Mouse (Mus musculus) kidney, adult 2 months (tissue): Measurements from ENCODE around the gene Aadacl3.

Source experiments
- CTCF ChIP-seq: fragments of 200-500 bp; conservative IDR thresholded peaks from 2 replicates; pipeline ENCODE4 v1.5.1; 2011; ENCODE audit warnings: low read depth, mild to moderate bottlenecking, control low read depth, low read length, moderate library complexity, mixed read lengths; ENCODE audit not compliant: insufficient read depth, insufficient read length
- POLR2A ChIP-seq: fragments of 200-500 bp; IDR thresholded peaks from one replicate; pipeline ENCODE4 v1.6.1; 2011; ENCODE audit warnings: low read depth, low read length, control low read depth

DNA sequence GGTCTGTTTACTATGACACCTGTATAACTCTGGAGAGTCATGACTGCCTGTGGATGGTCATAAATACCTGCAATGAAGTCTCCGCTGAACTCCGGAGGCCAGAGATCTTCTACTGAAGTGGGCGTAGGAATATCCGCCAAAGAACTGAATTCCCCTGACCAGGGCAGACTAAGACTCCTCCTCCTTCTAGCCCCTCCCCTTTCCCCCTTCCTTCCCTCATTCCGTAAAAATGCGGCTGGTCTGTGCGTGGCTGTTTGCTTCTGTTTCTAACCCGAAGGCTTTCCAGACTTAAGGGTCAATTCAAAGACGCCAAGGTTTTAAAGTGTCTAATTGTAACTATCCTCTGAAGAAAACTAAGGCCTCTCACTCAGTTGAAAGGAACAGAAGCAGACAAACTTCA is 55.3 kb downstream of the Aadacl3 start, which contains the start of gene Pramef12:
- TF ChIP-seq CTCF (no peak), POLR2A (no peak)
